Mouse (Mus musculus): ENCODE data around the gene Gcnt3.

- TF ChIP-seq CEBPB (IDR thresholded peaks at IDR 0.05; ENCODE audit: low read depth) (no peak), CTCF (IDR thresholded peaks at IDR 0.05; ENCODE audit: control insufficient read depth, insufficient read depth, insufficient read length) (no peak), USF1 (IDR thresholded peaks at IDR 0.05; ENCODE audit: low read depth) (no peak), MYOG (IDR thresholded peaks at IDR 0.05; ENCODE audit: control insufficient read depth, extremely low read depth, insufficient read length) (no peak), MAX (IDR thresholded peaks at IDR 0.05) (no peak), MYOD1 (IDR thresholded peaks at IDR 0.05; ENCODE audit: control insufficient read depth, insufficient read length, low read depth) (no peak)
Measured at GRCm38 (mm10) chr9:69999318-69999717, 38.6 kb downstream of the Gcnt3 start.

Data from C2C12 (cell line).